Mouse (Mus musculus) stomach, embryonic 15.5 days (tissue): ENCODE measurements around the gene Map3k20. TPM values are rescaled to one million over a fixed set of nuclear protein-coding genes. Genes with fewer than 3 reads are reported as not detected.

ENCODE experiments used
- ATAC-seq: fragments of 200-750 bp; cut with Nextera tagmentation; 2 replicates; pipeline ENCODE4 v1.8.0; 2017; ENCODE audit warnings: low read depth, moderate number of reproducible peaks, moderate TSS enrichment; ENCODE audit not compliant: insufficient read depth, low FRiP score
- H3K27ac ChIP-seq: fragments of 300-500 bp; sonication (generic); 2 replicates; pipeline ENCODE4 v1.5.1; 2015; ENCODE audit warnings: mild to moderate bottlenecking, inconsistent platforms
- H3K27me3 ChIP-seq: fragments of 300-500 bp; sonication (generic); replicated peaks from 2 replicates; pipeline ENCODE4 v1.6.1; 2015; ENCODE audit warnings: inconsistent platforms
- H3K36me3 ChIP-seq: fragments of 300-500 bp; sonication (generic); 2 replicates; pipeline ENCODE4 v1.6.1; 2015; ENCODE audit warnings: inconsistent platforms
- H3K4me1 ChIP-seq: fragments of 300-500 bp; sonication (generic); 2 replicates; pipeline ENCODE4 v1.6.1; 2015; ENCODE audit warnings: inconsistent platforms
- H3K4me2 ChIP-seq: fragments of 300-500 bp; sonication (generic); 2 replicates; pipeline ENCODE4 v1.6.1; 2015; ENCODE audit warnings: mild to moderate bottlenecking, inconsistent platforms
- H3K4me3 ChIP-seq: fragments of 300-500 bp; sonication (generic); replicated peaks from 2 replicates; pipeline ENCODE4 v1.5.1; 2015; ENCODE audit warnings: inconsistent platforms
- H3K9ac ChIP-seq: fragments of 300-500 bp; sonication (generic); 2 replicates; pipeline ENCODE4 v1.6.1; 2015; ENCODE audit warnings: inconsistent platforms
- H3K9me3 ChIP-seq: fragments of 300-500 bp; sonication (generic); 2 replicates; pipeline ENCODE4 v1.6.1; 2016; ENCODE audit warnings: inconsistent platforms
- WGBS: fragments of 180-500 bp; shearing (Covaris S2); methylation state at CpG from one replicate; pipeline ENCODE4 v1.1.7; 2015; 5-methylcytosine and 5-hydroxymethylcytosine counted together
- polyA plus RNA-seq: library from polyadenylated mRNA; unstranded; fragments of >200 nt; fragmentation: Nextera tagmentation; extraction: Ambion mirVana; gene quantifications from 2 replicates; pipeline ENCODE4 v1.2.1, GENCODE M21; 2015

The Map3k20 gene
- polyA plus RNA-seq, 1 experiment from 2014 or later = 20.0 TPM

GRCm38 (mm10) chr2:72366503-72366902, 81.1 kb downstream of the Map3k20 start:
- H3K36me3 ChIP-seq = 0 out of 2 replicates have a peak, but pooled peaks cover 2% of the 10 kb centered on the region
- WGBS = 52% methylated on average over 5 of the region's 5 CpGs
- peaks cover 7% of the 10 kb centered on the region; the same call in 1 of the 2 replicates for H3K4me1 ChIP-seq
- ATAC-seq = no peak
- no peak overlapping the region for H3K4me3 ChIP-seq
- H3K9ac ChIP-seq = no peak overlapping the region
- 0 out of 2 replicates have a peak overlapping the region, but pooled peaks have one; percentile 48 for H3K27ac ChIP-seq
- H3K27me3 ChIP-seq = no peaks in the 10 kb centered on the region
- no peak overlapping the region for H3K4me2 ChIP-seq
- no peaks in the 10 kb centered on the region for H3K9me3 ChIP-seq

GRCm38 (mm10) chr2:72367850-72368249, 82.4 kb downstream of the Map3k20 start:
- Histone ChIP-seq H3K36me3 (0 out of 2 replicates have a peak, but pooled peaks cover 6% of the 10 kb centered on the region), H3K4me1 (peaks cover 7% of the 10 kb centered on the region; the same call in 1 of the 2 replicates), H3K9me3 (no peaks in the 10 kb centered on the region), H3K9ac (no peak overlapping the region), H3K27ac (no peak overlapping the region), H3K4me3 (no peak overlapping the region), H3K4me2 (no peak overlapping the region), H3K27me3 (no peaks in the 10 kb centered on the region)
- 92% methylated on average over 5 of the region's 5 CpGs for WGBS
- no peak for ATAC-seq

- Histone ChIP-seq H3K36me3 (0 out of 2 replicates have a peak, but pooled peaks cover 6% of the 10 kb centered on the region), H3K27ac (peak overlapping the region; percentile 77), H3K4me2 (peak overlapping the region; percentile 34), H3K9ac (no peak overlapping the region), H3K4me1 (peaks cover 7% of the 10 kb centered on the region; the same call in 1 of the 2 replicates), H3K4me3 (no peak overlapping the region), H3K9me3 (no peaks in the 10 kb centered on the region), H3K27me3 (no peaks in the 10 kb centered on the region)
- 12% methylated on average over 6 of the region's 6 CpGs for WGBS
- peak; percentile 85 for ATAC-seq
These were observed 83.7 kb downstream of the Map3k20 start for GRCm38 (mm10) chr2:72369140-72369600.

- Histone ChIP-seq H3K36me3 (0 out of 2 replicates have a peak, but pooled peaks cover 6% of the 10 kb centered on the region), H3K4me2 (no peak overlapping the region), H3K27ac (0 out of 2 replicates have a peak overlapping the region, but pooled peaks have one; percentile 8), H3K4me1 (peaks cover 7% of the 10 kb centered on the region; the same call in 1 of the 2 replicates), H3K9me3 (no peaks in the 10 kb centered on the region), H3K9ac (no peak overlapping the region), H3K4me3 (no peak overlapping the region), H3K27me3 (no peaks in the 10 kb centered on the region)
- 83% methylated on average over 13 of the region's 13 CpGs for WGBS
- no peak for ATAC-seq
These were observed 86.7 kb downstream of the Map3k20 start for GRCm38 (mm10) chr2:72372136-72372535.

GRCm38 (mm10) chr2:72374076-72374475, 88.6 kb downstream of the Map3k20 start:
- Histone ChIP-seq H3K4me2 (no peak overlapping the region), H3K9me3 (no peaks in the 10 kb centered on the region), H3K4me3 (no peak overlapping the region), H3K27ac (no peak overlapping the region), H3K9ac (no peak overlapping the region), H3K27me3 (no peaks in the 10 kb centered on the region), H3K36me3 (peaks cover 7% of the 10 kb centered on the region), H3K4me1 (peaks cover 3% of the 10 kb centered on the region; the same call in 1 of the 2 replicates)
- ATAC-seq = no peak
- 49% methylated on average over 3 of the region's 3 CpGs for WGBS

GRCm38 (mm10) chr2:72375877-72376276, 90.4 kb downstream of the Map3k20 start:
- Histone ChIP-seq H3K36me3 (peaks cover 17% of the 10 kb centered on the region), H3K9ac (no peak overlapping the region), H3K27me3 (no peaks in the 10 kb centered on the region), H3K4me2 (no peak overlapping the region), H3K4me1 (no peaks in the 10 kb centered on the region), H3K9me3 (no peaks in the 10 kb centered on the region), H3K4me3 (no peak overlapping the region), H3K27ac (peak overlapping the region; percentile 64)
- 49% methylated on average over 3 of the region's 3 CpGs for WGBS
- peak; percentile 14; the same call in 1 of the 2 replicates for ATAC-seq

- H3K27me3 ChIP-seq = no peaks in the 10 kb centered on the region
- H3K27ac ChIP-seq = no peak overlapping the region; the same call in 1 of the 2 replicates
- 95% methylated on average over 5 of the region's 5 CpGs for WGBS
- ATAC-seq = no peak
- H3K9me3 ChIP-seq = no peaks in the 10 kb centered on the region
- peaks cover 11% of the 10 kb centered on the region for H3K36me3 ChIP-seq
- H3K9ac ChIP-seq = no peak overlapping the region
- no peak overlapping the region for H3K4me3 ChIP-seq
- no peaks in the 10 kb centered on the region for H3K4me1 ChIP-seq
- no peak overlapping the region for H3K4me2 ChIP-seq
These were observed 91.5 kb downstream of the Map3k20 start for GRCm38 (mm10) chr2:72376946-72377345.

GRCm38 (mm10) chr2:72379425-72379824, 94.0 kb downstream of the Map3k20 start:
- Histone ChIP-seq H3K4me3 (no peak overlapping the region), H3K4me2 (no peak overlapping the region), H3K4me1 (no peaks in the 10 kb centered on the region), H3K27me3 (no peaks in the 10 kb centered on the region), H3K9ac (no peak overlapping the region), H3K9me3 (no peaks in the 10 kb centered on the region), H3K36me3 (peaks cover 11% of the 10 kb centered on the region), H3K27ac (no peak overlapping the region)
- ATAC-seq = no peak
- WGBS = 90% methylated on average over 11 of the region's 11 CpGs

- 74% methylated on average over 6 of the region's 6 CpGs for WGBS
- H3K27me3 ChIP-seq = no peaks in the 10 kb centered on the region
- no peaks in the 10 kb centered on the region for H3K9me3 ChIP-seq
- H3K36me3 ChIP-seq = peaks cover 11% of the 10 kb centered on the region
- no peak overlapping the region for H3K4me3 ChIP-seq
- no peak overlapping the region for H3K4me2 ChIP-seq
- H3K4me1 ChIP-seq = no peaks in the 10 kb centered on the region
- no peak overlapping the region for H3K27ac ChIP-seq
- no peak for ATAC-seq
- H3K9ac ChIP-seq = no peak overlapping the region
These were observed 97.2 kb downstream of the Map3k20 start for GRCm38 (mm10) chr2:72382662-72383061.

- H3K9me3 ChIP-seq = no peaks in the 10 kb centered on the region
- no peak overlapping the region for H3K4me2 ChIP-seq
- no peak overlapping the region for H3K4me3 ChIP-seq
- peaks cover 11% of the 10 kb centered on the region for H3K36me3 ChIP-seq
- WGBS = 44% methylated on average over 11 of the region's 11 CpGs
- no peaks in the 10 kb centered on the region for H3K27me3 ChIP-seq
- H3K27ac ChIP-seq = no peak overlapping the region
- no peak for ATAC-seq
- no peak overlapping the region for H3K9ac ChIP-seq
- no peaks in the 10 kb centered on the region for H3K4me1 ChIP-seq
These were observed 97.9 kb downstream of the Map3k20 start for GRCm38 (mm10) chr2:72383321-72383720.

GRCm38 (mm10) chr2:72389411-72389810, 104.0 kb downstream of the Map3k20 start:
- 87% methylated on average over 13 of the region's 13 CpGs for WGBS
- Histone ChIP-seq H3K36me3 (no peaks in the 10 kb centered on the region; the same call in 1 of the 2 replicates), H3K27me3 (no peaks in the 10 kb centered on the region), H3K4me3 (no peak overlapping the region), H3K4me2 (no peak overlapping the region), H3K4me1 (no peaks in the 10 kb centered on the region), H3K9me3 (no peaks in the 10 kb centered on the region), H3K27ac (no peak overlapping the region), H3K9ac (no peak overlapping the region)
- no peak for ATAC-seq

- Histone ChIP-seq H3K9me3 (no peaks in the 10 kb centered on the region), H3K27ac (no peak overlapping the region), H3K9ac (no peak overlapping the region), H3K4me3 (no peak overlapping the region), H3K4me1 (no peaks in the 10 kb centered on the region), H3K27me3 (no peaks in the 10 kb centered on the region), H3K4me2 (no peak overlapping the region), H3K36me3 (no peaks in the 10 kb centered on the region)
- peak; percentile 10; the same call in 1 of the 2 replicates for ATAC-seq
- 25% methylated on average over 9 of the region's 9 CpGs for WGBS
These were observed 104.5 kb downstream of the Map3k20 start for GRCm38 (mm10) chr2:72389942-72390341.
